Mouse (Mus musculus) kidney, adult 2 months (tissue): Measurements from ENCODE around the gene Dzip1l.

ENCODE experiments used
- CTCF ChIP-seq: fragments of 200-500 bp; conservative IDR thresholded peaks from 2 replicates; pipeline ENCODE4 v1.5.1; 2011; ENCODE audit warnings: low read depth, mild to moderate bottlenecking, control low read depth, low read length, moderate library complexity, mixed read lengths; ENCODE audit not compliant: insufficient read depth, insufficient read length
- POLR2A ChIP-seq: fragments of 200-500 bp; IDR thresholded peaks from one replicate; pipeline ENCODE4 v1.6.1; 2011; ENCODE audit warnings: low read depth, low read length, control low read depth

DNA sequence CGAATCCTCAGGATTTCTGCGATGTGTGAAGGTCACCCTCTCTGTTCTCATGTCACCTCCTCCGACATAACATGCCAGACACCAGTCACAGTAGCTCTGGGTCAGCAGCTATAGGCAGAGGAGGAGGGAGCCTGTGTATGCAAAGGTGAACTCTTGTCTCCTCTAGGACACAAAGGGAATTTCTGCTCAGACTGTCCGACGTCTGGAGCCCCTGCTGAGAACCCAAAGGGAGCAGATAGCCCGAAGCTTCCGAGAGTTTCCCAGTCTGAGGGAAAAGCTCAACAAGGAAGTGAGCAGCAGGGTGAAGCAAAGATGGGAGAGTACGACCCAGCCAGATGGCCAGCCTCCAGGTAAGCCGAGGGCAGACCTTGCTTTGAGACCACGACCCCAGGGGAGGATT lies 31.5 kb downstream of the Dzip1l start:
- TF ChIP-seq CTCF (no peak), POLR2A (no peak)
